In the genomic region with DNA sequence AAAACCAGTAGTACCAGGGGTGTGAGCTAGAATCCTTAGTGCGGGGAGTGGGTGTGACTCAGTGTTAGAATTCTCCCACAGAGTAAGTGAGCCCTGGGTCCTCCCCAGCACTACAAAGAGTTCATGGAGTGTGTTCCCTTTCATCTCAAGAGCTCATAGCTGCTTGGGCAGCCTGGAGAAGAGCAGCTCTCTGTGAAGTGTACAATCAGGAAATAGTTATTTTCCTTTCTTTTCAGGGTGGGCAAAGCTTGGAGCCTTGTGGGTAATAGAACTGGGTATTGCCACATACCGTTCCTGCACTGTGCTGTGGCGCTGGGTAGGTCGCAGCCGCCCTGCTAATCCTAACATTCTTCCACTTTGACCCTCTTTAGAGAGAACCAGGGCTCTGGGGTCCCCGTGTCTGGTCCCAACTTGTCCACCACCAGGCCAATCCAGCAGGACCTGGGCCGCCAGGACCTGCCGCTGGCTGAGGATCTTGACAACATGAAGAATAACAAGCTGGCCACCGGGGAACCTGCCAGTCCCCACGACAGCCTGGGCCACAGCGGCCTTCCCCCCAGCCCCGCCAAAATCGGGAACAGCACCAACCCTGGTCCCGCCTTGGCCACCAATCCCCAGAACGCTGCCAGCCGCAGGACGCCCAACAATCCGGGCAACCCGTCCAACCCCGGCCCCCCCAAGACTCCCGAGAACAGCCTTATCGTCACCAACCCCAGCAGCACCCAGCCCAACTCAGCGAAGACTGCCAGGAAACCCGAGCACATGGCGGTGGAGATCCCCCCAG, we compare ENCODE assay signal across 22 mouse cellular contexts.
DNase-seq lines count a peak whose midpoint lies in the region; ATAC-seq and TF ChIP-seq lines count a peak whose summit lies in the region.
"Had no signal": no experiment of that assay in that cellular context is flagged by ENCODE, and none has a peak within 500 bp of the region (broad histone marks: within the 10 kb centered on the region; RNA-seq: fewer than 3 reads in every experiment).

No protein-coding gene starts in this region.

- ATAC-seq in granulocyte monocyte progenitor cell, adult 5-6 weeks (replicated peaks; ENCODE audit: poor library complexity, severe bottlenecking), result peak; percentile 38
- no peak for ATAC-seq in forebrain, embryonic 16.5 days
- ATAC-seq: inflammation-experienced regulatory T-cells, adult 6 months had no signal

- no peaks in the 10 kb centered on the region for H3K9me3 ChIP-seq in ES-E14 (ENCODE audit: control insufficient read depth, insufficient read depth, low read depth, low read length)
- no peaks in the 10 kb centered on the region for H3K9me3 ChIP-seq in forebrain, embryonic 16.5 days (ENCODE audit: control insufficient read depth, low read length)
- H3K9me3 ChIP-seq: heart, embryonic 10.5 days; hindbrain, embryonic 13.5 days; limb, embryonic 13.5 days; liver, embryonic 13.5 days had no signal

- no peak overlapping the region; the same call in 1 of the 2 replicates for H3K27ac ChIP-seq in ES-E14 (ENCODE audit: insufficient read depth, low read depth, low read length, poor library complexity, severe bottlenecking)
- H3K27ac ChIP-seq in forebrain, embryonic 16.5 days (ENCODE audit: low read length), result no peak overlapping the region
- H3K27ac ChIP-seq: heart, embryonic 10.5 days; hindbrain, embryonic 13.5 days; limb, embryonic 13.5 days; liver, embryonic 13.5 days; macrophage had no signal

- H3K27me3 ChIP-seq in forebrain, embryonic 16.5 days (replicated peaks; ENCODE audit: control insufficient read depth, insufficient read depth, low read length), result no peaks in the 10 kb centered on the region
- H3K27me3 ChIP-seq: hindbrain, embryonic 13.5 days had no signal

- H3K9ac ChIP-seq in ES-E14 (ENCODE audit: insufficient read depth, low read depth, low read length, poor library complexity, severe bottlenecking), result peak overlapping the region; percentile 42
- no peak overlapping the region for H3K9ac ChIP-seq in forebrain, embryonic 16.5 days (replicated peaks; ENCODE audit: low read depth, low read length)
- H3K9ac ChIP-seq: hindbrain, embryonic 13.5 days; limb, embryonic 13.5 days; liver, embryonic 13.5 days had no signal

- peak overlapping the region; percentile 53 to 54 for H3K4me3 ChIP-seq in ES-E14 (ENCODE audit: insufficient read depth in 1 of 2, low read depth in 1 of 2, low read length in 2 of 2, poor library complexity in 1 of 2, severe bottlenecking in 1 of 2)
- no peak overlapping the region for H3K4me3 ChIP-seq in forebrain, embryonic 16.5 days (replicated peaks; ENCODE audit: low read length)
- H3K4me3 ChIP-seq: heart, embryonic 10.5 days; hindbrain, embryonic 13.5 days; limb, embryonic 13.5 days; liver, embryonic 13.5 days had no signal

- H3K36me3 ChIP-seq in ES-E14 (ENCODE audit: control insufficient read depth, insufficient read depth, low read length, poor library complexity, severe bottlenecking), result peaks cover 2% of the 10 kb centered on the region; the same call in 1 of the 2 replicates
- H3K36me3 ChIP-seq in forebrain, embryonic 16.5 days (ENCODE audit: control insufficient read depth, insufficient read depth), result no peaks in the 10 kb centered on the region
- H3K36me3 ChIP-seq: heart, embryonic 10.5 days; limb, embryonic 13.5 days; liver, embryonic 13.5 days had no signal

- WGBS in forebrain, embryonic 16.5 days, result 82% methylated on average over 25 of the region's 25 CpGs

- no peak overlapping the region for H3K4me2 ChIP-seq in forebrain, embryonic 16.5 days (ENCODE audit: low read length)
- H3K4me2 ChIP-seq: hindbrain, embryonic 13.5 days; limb, embryonic 13.5 days; liver, embryonic 13.5 days; midbrain, embryonic 11.5 days had no signal

- in situ Hi-C loops in ES-E14 (cut with MboI; ENCODE audit: low sequenced_read_pairs in 2 of 2, unreplicated experiment in 2 of 2), result no loop called here

- peaks cover 1 to 16% of the 10 kb centered on the region in 2 experiments; a peak in 3 of 4 replicates for H3K4me1 ChIP-seq in ES-E14 (ENCODE audit: control insufficient read depth in 2 of 2, insufficient read depth in 2 of 2, low read length in 2 of 2, poor library complexity in 1 of 2)
- peaks cover 2% of the 10 kb centered on the region; the same call in 1 of the 2 replicates for H3K4me1 ChIP-seq in forebrain, embryonic 16.5 days (replicated peaks; ENCODE audit: control insufficient read depth, insufficient read depth, low read length)

- peak; percentile 49 to 60 for DNase-seq in layer of hippocampus, postnatal 10 days (ENCODE audit: low spot score in 2 of 2)
- no peak for DNase-seq in layer of hippocampus, adult 9-10 months (ENCODE audit: low spot score)
- no peak for DNase-seq in ES-E14 (ENCODE audit: low read depth, low spot score)
- DNase-seq in cerebellum, adult 8-10 months, result peak; percentile 67
- no peak for DNase-seq in natural killer cell, adult 2 months (ENCODE audit: low spot score in 2 of 2)
- DNase-seq in layer of hippocampus, postnatal 25 days (ENCODE audit: extremely low spot score in 1 of 2, low spot score in 1 of 2), result no peak
- DNase-seq: adrenal gland, adult 8-10 months; gastrocnemius, postnatal 25 days; heart, postnatal 14 days; kidney, adult 8-10 months; kidney, postnatal 25 days; layer of hippocampus, adult 9-11 months; liver, embryonic 13.5 days; retina, postnatal 1 day had no signal

TF ChIP-seq in ES-E14, 5 proteins besides CTCF, POLR2A, EP300 and RAD21:
- TF ChIP-seq HCFC1 (IDR thresholded peaks at IDR 0.05; ENCODE audit: borderline replicate concordance, insufficient read depth, low read length), result no peak
- no peak for TF ChIP-seq CHD2 (IDR thresholded peaks at IDR 0.05; ENCODE audit: low read depth, low read length)
- TF ChIP-seq MAFK (IDR thresholded peaks at IDR 0.05; ENCODE audit: insufficient read depth, low read depth, low read length), result no peak
- no peak for TF ChIP-seq ZC3H11A (IDR thresholded peaks at IDR 0.05; ENCODE audit: borderline replicate concordance, low read depth, low read length)
- TF ChIP-seq ZNF384 (IDR thresholded peaks at IDR 0.05; ENCODE audit: low read depth, low read length), result no peak

Comparison
In these comparisons a context has a peak if more than half of its experiments do, and no peak if none do; other contexts are left out.
1. DNase-seq: peak in layer of hippocampus, postnatal 10 days (2 of 2) and cerebellum, adult 8-10 months (single experiment); none in layer of hippocampus, adult 9-10 months (single experiment), ES-E14 (single experiment), natural killer cell, adult 2 months (0 of 2) and layer of hippocampus, postnatal 25 days (0 of 2).